Mouse (Mus musculus): Measurements from ENCODE around the gene Mb. TPM values are rescaled to one million over a fixed set of nuclear protein-coding genes. Genes with fewer than 3 reads are reported as not detected.

The Mb gene
- total and polyA plus RNA-seq, 3 experiments = not detected

- DNase-seq (ENCODE audit: low read depth, low spot score) = no peak
- Histone ChIP-seq H3K4me1 (ENCODE audit: control insufficient read depth in 1 of 2, insufficient read depth in 2 of 2, low read length in 2 of 2) (no peaks in the 10 kb centered on the region), H3K27ac (ENCODE audit: control insufficient read depth, low read depth, low read length) (no peak overlapping the region), H3K9ac (ENCODE audit: control insufficient read depth, low read depth, low read length, poor library complexity, severe bottlenecking) (no peak overlapping the region), H3K4me3 (ENCODE audit: control insufficient read depth in 1 of 2, insufficient read depth in 1 of 2, low read depth in 2 of 2, low read length in 2 of 2) (no peak overlapping the region), H3K9me3 (replicated peaks; ENCODE audit: insufficient read depth, low read length) (no peaks in the 10 kb centered on the region), H3K27me3 (ENCODE audit: control insufficient read depth in 1 of 2, insufficient read depth in 2 of 2, low read length in 2 of 2) (no peaks in the 10 kb centered on the region; a peak in 1 of 4 replicates), H3K36me3 (ENCODE audit: control insufficient read depth in 1 of 2, insufficient read depth in 2 of 2, low read length in 2 of 2) (no peaks in the 10 kb centered on the region), H3K79me2 (ENCODE audit: control insufficient read depth, insufficient read depth, low read length, poor library complexity) (no peaks in the 10 kb centered on the region)
- no peak for TF ChIP-seq MAZ (IDR thresholded peaks at IDR 0.05; ENCODE audit: low read depth, low read length)
- TF ChIP-seq ZMIZ1 (IDR thresholded peaks at IDR 0.05; ENCODE audit: low read depth, low read length) = no peak
- TF ChIP-seq NELFE (IDR thresholded peaks at IDR 0.05; ENCODE audit: low read depth, low read length) = no peak
- TF ChIP-seq MYB (IDR thresholded peaks at IDR 0.05; ENCODE audit: low read depth, low read length) = no peak
- no peak for TF ChIP-seq SIN3A (IDR thresholded peaks at IDR 0.05; ENCODE audit: low read length)
- TF ChIP-seq POLR2AphosphoS5 (IDR thresholded peaks at IDR 0.05; ENCODE audit: borderline replicate concordance, low read depth, low read length) = no peak
- no peak for TF ChIP-seq EP300 (IDR thresholded peaks at IDR 0.05; ENCODE audit: low read depth in 1 of 2, low read length in 2 of 2)
- TF ChIP-seq MYC (IDR thresholded peaks at IDR 0.05; ENCODE audit: low read depth, low read length) = no peak
- no peak for TF ChIP-seq NRF1 (IDR thresholded peaks at IDR 0.05; ENCODE audit: insufficient read depth, low read depth, low read length, poor library complexity, severe bottlenecking)
- no peak for TF ChIP-seq TBP (IDR thresholded peaks at IDR 0.05; ENCODE audit: low read depth, low read length)
- TF ChIP-seq ZC3H11A (IDR thresholded peaks at IDR 0.05; ENCODE audit: low read depth, low read length) = no peak
- TF ChIP-seq GATA1 (IDR thresholded peaks at IDR 0.05; ENCODE audit: low read depth, low read length) = no peak
- TF ChIP-seq MXI1 (IDR thresholded peaks at IDR 0.05; ENCODE audit: low read depth, low read length) = no peak
- TF ChIP-seq CHD1 (IDR thresholded peaks at IDR 0.05; ENCODE audit: low read depth, low read length) = no peak
- TF ChIP-seq USF1 (IDR thresholded peaks at IDR 0.05; ENCODE audit: low read depth, low read length) = no peak
- no peak for TF ChIP-seq POLR2AphosphoS2 (IDR thresholded peaks at IDR 0.05; ENCODE audit: low read length)
- no peak for TF ChIP-seq CTCF (IDR thresholded peaks at IDR 0.05 in 2 of 3, conservative IDR thresholded peaks at IDR 0.05 in 1 of 3; ENCODE audit: control insufficient read depth in 1 of 3, insufficient read depth in 1 of 3, low read depth in 2 of 3, low read length in 3 of 3, poor library complexity in 1 of 3, severe bottlenecking in 1 of 3)
- no peak for TF ChIP-seq BHLHE40 (IDR thresholded peaks at IDR 0.05; ENCODE audit: borderline replicate concordance, low read depth, low read length)
- TF ChIP-seq JUND (IDR thresholded peaks at IDR 0.05; ENCODE audit: low read depth, low read length) = no peak
These were observed 15.9 kb downstream of the Mb start for GRCm38 (mm10) chr15:77034526-77034925.

DNA sequence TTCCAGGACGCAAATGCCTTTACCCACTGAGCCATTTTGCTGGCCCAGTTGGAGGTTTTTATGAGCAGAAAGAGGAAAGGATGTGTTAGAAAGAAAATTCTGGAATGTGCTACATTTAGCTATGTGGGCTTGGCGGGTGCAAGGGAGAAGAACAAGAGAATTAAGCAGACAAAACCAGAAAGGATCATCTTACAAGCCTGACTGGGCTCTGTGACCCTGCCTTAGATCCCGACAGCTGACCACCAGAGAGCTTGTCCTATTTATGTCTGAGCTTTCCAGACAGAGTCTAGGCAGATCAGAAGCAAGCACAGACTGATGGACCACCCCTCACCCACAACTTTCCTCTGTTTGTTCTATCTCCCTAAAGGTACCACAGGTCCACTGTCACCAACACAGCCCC is 19.2 kb downstream of the Mb start:
- H3K27me3 ChIP-seq (ENCODE audit: control insufficient read depth in 1 of 2, insufficient read depth in 2 of 2, low read length in 2 of 2) = peaks cover 0 to 2% of the 10 kb centered on the region in 2 experiments; a peak in 2 of 4 replicates
- no peak for TF ChIP-seq TAL1 (IDR thresholded peaks at IDR 0.05; ENCODE audit: low read length)
- TF ChIP-seq KAT2A (conservative IDR thresholded peaks at IDR 0.05; ENCODE audit: low read depth, low read length) = no peak
- no peak for TF ChIP-seq POLR2A (IDR thresholded peaks at IDR 0.05; ENCODE audit: control insufficient read depth in 1 of 2, insufficient read depth in 1 of 2, low read depth in 1 of 2, low read length in 2 of 2, poor library complexity in 1 of 2)
- TF ChIP-seq ELF1 (IDR thresholded peaks at IDR 0.05; ENCODE audit: low read depth, low read length) = no peak

More for the DNA sequence above, 19.2 kb downstream of the Mb start:
- no peak overlapping the region for H3K9ac ChIP-seq (ENCODE audit: control insufficient read depth, low read depth, low read length, poor library complexity, severe bottlenecking)
- no peaks in the 10 kb centered on the region for H3K79me2 ChIP-seq (ENCODE audit: control insufficient read depth, insufficient read depth, low read length, poor library complexity)
- H3K9me3 ChIP-seq (replicated peaks; ENCODE audit: insufficient read depth, low read length) = no peaks in the 10 kb centered on the region
- DNase-seq (ENCODE audit: low read depth, low spot score) = no peak
- no peak overlapping the region for H3K27ac ChIP-seq (ENCODE audit: control insufficient read depth, low read depth, low read length)
- H3K4me1 ChIP-seq (ENCODE audit: control insufficient read depth in 1 of 2, insufficient read depth in 2 of 2, low read length in 2 of 2) = no peaks in the 10 kb centered on the region
- no peaks in the 10 kb centered on the region for H3K36me3 ChIP-seq (ENCODE audit: control insufficient read depth in 1 of 2, insufficient read depth in 2 of 2, low read length in 2 of 2)
- no peak overlapping the region for H3K4me3 ChIP-seq (ENCODE audit: control insufficient read depth in 1 of 2, insufficient read depth in 1 of 2, low read depth in 2 of 2, low read length in 2 of 2)
